Mouse (Mus musculus) frontal cortex, adult 2 months (tissue): ENCODE measurements around the gene Arfgef3. TPM values are rescaled to one million over a fixed set of nuclear protein-coding genes. Genes with fewer than 3 reads are reported as not detected.
A peak's percentile ranks its signal among the peaks of the same experiment; 100 is the strongest.
"Not testable (repeated sequence)": the region's sequence is repeated elsewhere in the genome, so short reads cannot be mapped to it uniquely, and the experiment has no call there.

ENCODE experiments used
- DNase-seq, 2 experiments: peaks; one replicate each; pipeline ENCODE4 v3.0.0; 2022; ENCODE audit warnings: low spot score in 1 of 2; ENCODE audit errors: extremely low spot score in 1 of 2
- polyA plus RNA-seq: library from polyadenylated mRNA; depleted of rRNA; stranded (reverse); fragments of >200 nt; gene quantifications from 2 replicates; pipeline ENCODE4 v1.2.3, GENCODE M21; 2012

The Arfgef3 gene
- polyA plus RNA-seq, 1 experiment, result 19.7 TPM

- no peak for DNase-seq
These were observed 55.5 kb downstream of the Arfgef3 start for GRCm38 (mm10) chr10:18688234-18688633.

DNA sequence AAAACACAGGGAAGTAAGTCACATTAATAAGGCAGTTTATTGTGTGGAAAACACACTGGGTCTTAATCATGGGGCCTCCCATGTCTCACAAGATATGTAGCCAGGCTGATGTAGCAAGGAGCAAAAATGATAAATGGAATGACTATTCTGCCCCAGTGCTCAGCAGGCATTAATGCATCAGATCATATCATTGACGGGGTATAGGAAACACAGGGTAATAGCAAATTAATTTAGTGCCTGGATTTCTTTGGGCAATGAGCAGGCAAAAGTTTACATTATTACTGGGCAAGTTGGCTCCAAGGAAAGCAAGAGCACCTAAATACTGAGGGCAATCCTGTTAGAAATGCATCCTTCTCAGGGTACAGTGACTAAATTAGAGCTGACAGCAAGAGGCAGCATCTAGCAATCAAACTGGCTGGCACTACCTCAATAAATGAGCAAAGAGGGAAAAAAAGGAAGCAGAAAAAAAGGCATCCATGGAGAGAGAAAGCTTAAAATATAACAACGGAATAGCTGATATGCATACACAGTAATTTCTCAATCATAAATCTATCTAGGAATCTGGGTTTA, 62.3 kb downstream of the Arfgef3 start:
- DNase-seq, result no peak

DNA sequence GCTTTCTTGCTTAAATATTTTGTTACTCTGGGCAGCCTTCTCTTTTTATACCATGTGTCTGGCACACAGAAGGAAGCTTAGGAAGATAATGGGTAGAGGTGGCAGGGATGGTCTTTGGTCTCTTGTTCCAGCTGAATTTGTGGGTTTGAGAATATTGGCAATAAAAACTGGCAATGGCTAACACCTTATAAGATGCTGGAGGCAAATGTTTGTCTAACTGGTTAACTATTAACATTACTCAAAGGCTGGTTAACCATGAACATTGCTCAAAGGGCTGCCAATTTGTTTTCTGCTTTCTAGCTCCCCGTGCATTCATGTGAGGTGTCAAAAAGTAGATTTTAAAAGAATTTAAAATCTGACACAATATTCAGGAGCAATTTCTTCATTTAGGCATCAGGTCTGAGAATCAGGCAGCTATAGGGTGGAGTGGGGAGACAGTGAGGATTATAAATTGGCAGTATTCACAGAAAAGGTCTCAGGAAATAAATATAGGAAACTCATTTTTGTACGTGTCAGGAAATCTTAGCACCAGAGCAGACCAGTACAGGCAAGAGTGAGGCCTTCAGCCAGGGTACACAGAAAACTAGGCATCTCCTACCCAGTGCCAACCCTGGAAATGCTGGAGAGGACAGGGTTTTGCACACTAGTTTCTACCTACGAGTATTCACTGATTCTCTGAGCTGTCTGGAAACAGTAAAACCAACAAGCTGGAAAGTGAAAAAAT, 62.9 kb downstream of the Arfgef3 start:
- no peak for DNase-seq

GRCm38 (mm10) chr10:18678836-18679235, 64.9 kb downstream of the Arfgef3 start:
- DNase-seq, result no peak

DNA sequence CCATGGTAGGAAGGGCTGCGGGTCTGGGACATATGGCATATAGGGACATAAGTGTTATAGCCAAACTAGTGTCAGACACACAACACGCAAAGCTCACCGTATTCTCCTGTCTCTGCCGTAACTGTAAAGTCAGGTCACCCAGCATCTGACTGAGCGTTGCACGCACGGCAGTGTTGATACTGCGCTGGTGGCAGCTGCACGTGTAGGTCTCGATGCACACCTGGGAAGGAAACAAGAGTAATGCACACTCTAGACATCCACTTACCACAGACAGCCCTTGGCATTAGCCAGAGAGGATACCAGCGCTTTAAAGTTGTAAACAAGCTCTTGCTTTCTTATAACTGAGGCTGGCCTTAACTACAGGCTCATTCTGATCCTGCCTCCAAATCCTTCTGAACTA, 79.0 kb downstream of the Arfgef3 start:
- DNase-seq, result no peak

DNA sequence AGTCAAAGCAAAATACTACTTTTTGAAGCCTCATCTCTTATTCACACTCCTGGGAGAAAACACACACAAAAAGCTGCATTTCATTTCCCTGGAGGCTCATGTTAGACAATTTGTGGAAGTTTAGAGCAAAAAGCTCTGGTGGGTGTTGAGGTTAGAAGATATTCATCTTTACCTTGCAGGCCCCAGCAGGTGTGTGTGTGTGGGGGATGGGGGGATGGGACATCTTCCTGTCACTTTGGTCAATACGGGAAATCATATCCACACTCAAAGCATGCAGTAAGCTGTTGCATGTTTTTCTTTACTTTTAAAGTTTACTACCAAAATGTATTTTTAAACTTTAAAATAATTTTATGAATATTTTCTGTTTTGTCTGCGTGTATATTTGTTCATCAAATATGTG, 79.7 kb downstream of the Arfgef3 start:
- no peak for DNase-seq

DNA sequence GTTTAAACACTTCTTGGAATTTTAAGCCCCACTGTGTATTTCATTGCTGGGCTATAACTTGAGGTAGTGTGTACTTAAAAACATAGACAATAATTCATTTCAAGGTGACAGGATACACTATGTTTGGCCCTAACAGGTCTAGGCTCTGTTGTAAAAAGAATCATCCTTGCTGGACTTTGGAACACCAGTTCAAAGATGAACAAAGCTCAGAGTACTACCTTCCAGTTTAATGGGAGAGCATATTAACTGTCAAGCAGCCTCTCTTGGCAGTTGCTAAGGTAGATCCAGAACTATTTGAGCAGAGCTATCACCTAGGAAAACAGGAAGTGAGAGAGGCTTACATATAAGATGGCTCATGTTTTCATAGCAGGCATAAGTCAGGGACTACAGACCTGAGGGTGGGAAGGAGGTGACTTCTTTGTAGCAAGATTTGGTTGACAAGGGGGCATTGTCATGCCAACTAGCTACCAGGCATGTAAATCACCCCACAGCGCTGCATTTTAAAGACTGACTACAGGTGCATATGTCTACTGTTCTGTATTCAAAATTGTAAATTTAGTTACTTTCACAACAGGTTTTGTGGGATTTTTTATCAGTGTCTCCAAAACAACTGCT, 82.0 kb downstream of the Arfgef3 start:
- no peak for DNase-seq

DNA sequence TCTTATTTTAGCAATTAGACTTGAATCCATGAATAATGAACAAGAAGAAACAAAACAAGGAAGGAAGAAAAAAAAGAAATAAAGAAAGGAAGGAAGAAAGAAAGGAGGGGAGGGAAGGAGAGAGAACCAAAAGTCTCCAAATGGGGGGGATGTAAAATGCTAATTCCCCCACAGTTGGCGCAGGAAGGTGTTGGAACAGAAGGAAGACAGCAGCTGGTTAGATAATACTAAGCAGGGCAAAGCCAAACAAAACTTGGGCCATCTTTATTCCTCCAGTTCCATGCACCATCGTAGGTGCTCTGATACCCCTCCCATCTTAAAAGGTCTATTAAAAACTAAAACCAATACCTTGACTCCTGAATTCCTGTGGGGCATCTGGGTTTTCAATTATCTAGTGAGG, 82.8 kb downstream of the Arfgef3 start:
- DNase-seq, result peak; percentile 43 to 66

GRCm38 (mm10) chr10:18657588-18657987, 86.2 kb downstream of the Arfgef3 start:
- DNase-seq, result no peak

DNA sequence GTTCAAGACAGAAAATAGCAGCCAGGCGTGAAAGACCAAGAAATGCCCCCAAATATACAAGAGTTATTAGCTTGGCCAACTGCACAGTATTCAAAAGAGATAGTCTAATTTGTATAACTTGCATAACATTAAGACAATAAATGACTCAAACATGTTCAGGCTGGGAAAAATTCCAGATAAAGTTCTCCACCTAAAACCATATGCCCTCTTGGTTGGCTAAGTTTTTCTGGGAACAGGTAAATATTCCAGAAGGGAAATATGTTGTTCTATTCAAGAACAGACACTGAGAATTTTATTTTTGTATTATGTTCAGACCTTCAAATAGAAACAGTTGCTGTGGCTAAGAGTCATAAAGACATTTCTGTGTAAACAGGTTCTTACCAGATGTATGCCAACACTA, 96.7 kb downstream of the Arfgef3 start:
- no peak for DNase-seq

DNA sequence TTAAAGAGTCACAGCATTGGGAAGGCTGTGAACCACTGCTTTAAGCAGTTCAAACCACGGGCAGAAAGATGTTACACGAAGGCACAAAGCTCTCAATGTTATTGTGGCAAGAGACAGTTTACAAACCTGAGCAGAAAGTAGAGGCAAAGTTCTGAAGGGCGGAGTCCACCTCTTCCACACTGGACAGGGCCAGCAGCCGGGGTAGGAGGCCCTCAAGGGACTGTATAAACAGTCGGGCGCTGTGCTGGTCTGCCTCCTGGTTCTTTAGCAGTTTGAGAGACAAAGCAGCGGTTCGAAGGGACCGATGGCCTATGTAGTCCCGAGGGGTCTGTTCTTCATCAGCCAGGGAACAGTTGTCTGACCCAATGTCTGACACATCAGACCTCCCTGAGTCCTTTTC, 97.7 kb downstream of the Arfgef3 start:
- no peak for DNase-seq

GRCm38 (mm10) chr10:18644346-18644745, 99.4 kb downstream of the Arfgef3 start:
- peak in 1 of 2 experiments; percentile 42 for DNase-seq

DNA sequence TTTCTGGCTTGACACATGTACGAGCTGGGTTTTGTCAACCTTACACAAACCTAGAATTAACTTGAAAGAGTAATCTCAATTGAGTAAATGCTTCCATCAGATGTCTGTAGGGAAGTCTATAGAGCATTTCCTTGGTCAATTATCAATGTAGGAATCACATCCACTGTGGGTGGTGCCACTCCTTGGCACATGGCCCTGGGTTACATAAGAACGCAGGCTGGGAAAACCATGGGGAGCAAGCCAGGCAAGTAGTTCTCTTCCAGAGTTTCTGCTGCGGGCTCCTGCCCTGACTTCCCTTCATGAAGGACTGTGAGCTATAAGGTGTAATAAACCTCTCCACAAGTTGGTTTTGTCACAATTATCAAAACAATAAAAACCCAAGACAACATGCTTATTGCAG, 100.2 kb downstream of the Arfgef3 start:
- DNase-seq, result peak in 1 of 2 experiments; percentile 53

DNA sequence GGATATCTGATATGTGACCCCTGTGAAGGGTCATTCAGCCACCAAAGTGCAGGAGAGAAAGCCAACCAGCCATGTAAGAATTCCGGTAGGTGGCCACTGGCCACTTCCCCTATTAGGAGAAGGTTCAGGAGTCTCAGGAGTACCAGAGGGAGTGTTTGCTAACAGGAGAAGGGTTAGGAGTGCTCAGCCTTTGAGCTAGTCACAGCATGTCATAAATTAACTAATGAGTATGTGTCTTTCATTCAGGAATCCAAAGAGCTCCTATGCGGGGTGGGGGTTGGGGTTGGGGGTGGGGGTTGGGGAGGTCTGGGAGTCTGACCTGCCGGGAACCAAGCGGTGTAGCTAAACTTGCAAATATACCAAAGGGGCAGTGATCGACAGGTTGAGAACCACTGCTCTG, 100.9 kb downstream of the Arfgef3 start:
- DNase-seq, result no peak

DNA sequence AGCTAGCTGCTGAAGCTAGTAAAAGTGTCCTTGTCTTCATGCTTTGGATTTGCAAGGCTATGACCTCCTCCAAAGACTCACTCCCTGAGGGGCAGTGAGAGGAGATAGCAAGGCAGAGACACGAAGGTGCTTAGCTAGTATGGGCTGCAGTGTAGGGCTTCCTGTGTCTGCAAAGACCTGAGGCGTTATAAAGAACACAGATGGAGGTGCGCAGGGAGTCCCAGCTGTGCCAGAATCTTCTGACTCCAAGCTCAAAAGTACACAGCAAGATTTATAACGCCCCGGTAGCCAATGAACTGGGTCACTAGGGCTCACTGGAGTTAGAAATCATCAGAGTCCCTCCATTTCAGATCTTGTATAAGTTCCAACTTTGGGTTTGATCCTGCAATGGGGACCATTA, 103.2 kb downstream of the Arfgef3 start:
- no peak for DNase-seq

- DNase-seq, result no peak
These were observed 108.3 kb downstream of the Arfgef3 start for GRCm38 (mm10) chr10:18635450-18635849.

DNA sequence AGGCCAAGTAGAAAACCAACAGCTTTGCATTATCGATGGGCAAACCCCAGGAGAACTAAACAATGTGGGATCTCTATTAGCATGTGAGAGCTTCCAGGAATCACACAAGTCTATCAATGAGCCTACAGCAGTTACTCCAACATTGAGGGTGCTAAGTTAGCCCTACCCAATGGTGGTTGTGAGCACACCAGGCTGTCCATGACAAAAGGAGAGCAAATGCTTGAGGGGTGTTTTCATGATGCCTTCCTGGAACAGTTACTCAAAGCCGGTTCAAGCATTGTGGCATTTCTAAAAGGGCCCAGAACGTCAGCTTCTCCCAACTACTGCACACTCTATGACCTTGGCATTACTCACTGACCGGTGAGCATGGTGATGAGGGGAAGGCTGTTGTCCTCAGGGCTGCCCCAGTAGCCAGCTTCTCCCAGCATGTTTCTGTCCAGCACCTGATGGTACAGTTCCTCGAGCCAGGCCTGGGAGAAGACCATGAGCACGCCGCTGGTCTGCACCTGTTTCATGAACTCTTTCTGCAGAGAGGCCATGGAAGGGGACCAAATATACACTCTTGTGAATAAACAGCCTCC, 109.3 kb downstream of the Arfgef3 start:
- no peak for DNase-seq

GRCm38 (mm10) chr10:18630498-18630897, 113.3 kb downstream of the Arfgef3 start:
- no peak for DNase-seq

GRCm38 (mm10) chr10:18627530-18627929, 116.2 kb downstream of the Arfgef3 start:
- peak; percentile 85 to 87 for DNase-seq

DNA sequence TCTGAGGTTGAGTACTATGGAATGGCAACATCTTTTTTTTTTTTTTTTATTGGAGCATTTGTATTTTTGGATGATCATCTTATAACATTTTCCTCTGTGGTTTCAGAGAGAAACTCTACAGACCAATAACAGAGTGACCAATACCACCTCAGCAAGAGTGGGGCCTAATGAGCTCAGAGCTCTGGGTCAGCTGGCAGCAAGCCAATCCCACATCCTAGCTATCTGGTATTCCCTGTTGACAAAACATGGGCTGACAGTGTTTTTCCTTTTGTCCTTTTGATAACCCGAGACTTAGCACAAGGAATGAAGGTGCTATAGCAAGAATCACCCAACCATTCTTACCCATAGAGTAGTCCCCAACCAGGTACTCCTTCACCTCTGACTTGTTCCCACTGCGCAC, 131.0 kb downstream of the Arfgef3 start:
- no peak for DNase-seq

DNA sequence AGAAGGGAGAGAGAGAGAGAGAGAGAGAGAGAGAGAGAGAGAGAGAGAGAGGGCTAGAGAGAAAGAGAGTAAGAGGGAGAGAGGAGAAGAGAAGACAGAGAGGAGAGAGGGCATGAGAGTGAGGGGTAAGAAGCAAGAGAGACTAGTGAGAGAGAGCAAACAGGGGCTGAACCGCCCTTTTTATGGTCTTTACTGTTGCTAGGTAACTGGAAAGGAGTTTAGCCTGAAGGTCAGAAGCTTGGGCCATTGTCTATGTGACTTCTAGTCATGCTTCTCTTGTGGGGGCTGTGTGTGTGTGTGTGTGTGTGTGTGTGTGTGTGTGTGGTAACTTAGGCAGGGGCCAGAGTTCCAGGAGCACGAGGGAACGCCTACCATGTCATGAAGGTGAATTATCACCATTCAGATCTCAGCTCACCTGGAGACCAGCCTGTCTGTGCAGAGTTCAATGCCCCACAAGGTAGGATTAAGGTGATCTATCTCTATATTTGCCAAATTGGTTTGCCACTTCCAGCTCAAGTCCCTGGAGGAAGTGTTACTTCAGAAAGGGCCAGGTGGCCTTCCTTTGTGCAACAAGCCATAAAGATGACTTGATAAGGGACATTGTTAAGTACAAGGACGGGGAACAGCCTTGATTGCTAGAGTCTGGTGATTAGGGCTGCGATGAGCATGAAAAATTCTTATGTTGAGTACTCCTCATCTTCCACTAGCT, 138.8 kb downstream of the Arfgef3 start:
- DNase-seq, result not testable (repeated sequence)
